Mouse (Mus musculus): ENCODE data around the gene Cd200r3. TPM values are rescaled to one million over a fixed set of nuclear protein-coding genes. Genes with fewer than 3 reads are reported as not detected.

The Cd200r3 gene
- polyA plus RNA-seq, 1 experiment from 2014 or later: not detected

GRCm38 (mm10) chr16:44968113-44968512 lies 24.6 kb downstream of the Cd200r3 start:
- ATAC-seq (ENCODE audit: insufficient read depth, low FRiP score, low TSS enrichment): no peak
- 90% methylated on average over 3 of the region's 3 CpGs for WGBS

GRCm38 (mm10) chr16:44970925-44971324 lies 27.4 kb downstream of the Cd200r3 start:
- ATAC-seq (ENCODE audit: insufficient read depth, low FRiP score, low TSS enrichment): no peak

More at GRCm38 (mm10) chr16:44968113-44968512, 24.6 kb downstream of the Cd200r3 start:
- H3K4me1 ChIP-seq (ENCODE audit: control insufficient read depth, insufficient read depth, low read length): no peaks in the 10 kb centered on the region
- H3K4me2 ChIP-seq (ENCODE audit: low read depth): no peak overlapping the region
- no peak for DNase-seq (ENCODE audit: low spot score)
- no peaks in the 10 kb centered on the region for H3K9me3 ChIP-seq (ENCODE audit: control insufficient read depth, low read length)
- no peak overlapping the region for H3K27ac ChIP-seq (ENCODE audit: low read depth, low read length)
- no peak overlapping the region for H3K9ac ChIP-seq (ENCODE audit: low read length)
- H3K36me3 ChIP-seq (ENCODE audit: control insufficient read depth, insufficient read depth, low read length): no peaks in the 10 kb centered on the region
- H3K27me3 ChIP-seq (ENCODE audit: control insufficient read depth, insufficient read depth, low read length): no peaks in the 10 kb centered on the region
- H3K4me3 ChIP-seq (ENCODE audit: low read depth, low read length): no peak overlapping the region

GRCm38 (mm10) chr16:44974042-44974441 lies 30.6 kb downstream of the Cd200r3 start:
- DNase-seq (ENCODE audit: low spot score): no peak
- Histone ChIP-seq H3K4me3 (ENCODE audit: low read depth, low read length) (no peak overlapping the region), H3K9ac (ENCODE audit: low read length) (no peak overlapping the region), H3K27me3 (ENCODE audit: control insufficient read depth, insufficient read depth, low read length) (no peaks in the 10 kb centered on the region), H3K4me1 (ENCODE audit: control insufficient read depth, insufficient read depth, low read length) (no peaks in the 10 kb centered on the region), H3K4me2 (ENCODE audit: low read depth) (no peak overlapping the region), H3K9me3 (ENCODE audit: control insufficient read depth, low read length) (no peaks in the 10 kb centered on the region), H3K27ac (ENCODE audit: low read depth, low read length) (no peak overlapping the region), H3K36me3 (ENCODE audit: control insufficient read depth, insufficient read depth, low read length) (no peaks in the 10 kb centered on the region)
- ATAC-seq (ENCODE audit: insufficient read depth, low FRiP score, low TSS enrichment): no peak
- WGBS: 82% methylated on average over 2 of the region's 2 CpGs

More at GRCm38 (mm10) chr16:44970925-44971324, 27.4 kb downstream of the Cd200r3 start:
- Histone ChIP-seq H3K9ac (ENCODE audit: low read length) (no peak overlapping the region), H3K27me3 (ENCODE audit: control insufficient read depth, insufficient read depth, low read length) (no peaks in the 10 kb centered on the region), H3K4me3 (ENCODE audit: low read depth, low read length) (no peak overlapping the region), H3K4me1 (ENCODE audit: control insufficient read depth, insufficient read depth, low read length) (no peaks in the 10 kb centered on the region), H3K27ac (ENCODE audit: low read depth, low read length) (no peak overlapping the region), H3K36me3 (ENCODE audit: control insufficient read depth, insufficient read depth, low read length) (no peaks in the 10 kb centered on the region), H3K4me2 (ENCODE audit: low read depth) (no peak overlapping the region), H3K9me3 (ENCODE audit: control insufficient read depth, low read length) (no peaks in the 10 kb centered on the region)
- DNase-seq (ENCODE audit: low spot score): no peak
- 72% methylated on average over 4 of the region's 4 CpGs for WGBS

GRCm38 (mm10) chr16:44976081-44976480 lies 32.6 kb downstream of the Cd200r3 start:
- Histone ChIP-seq H3K4me2 (ENCODE audit: low read depth) (no peak overlapping the region), H3K9me3 (ENCODE audit: control insufficient read depth, low read length) (no peaks in the 10 kb centered on the region), H3K27ac (ENCODE audit: low read depth, low read length) (no peak overlapping the region), H3K36me3 (ENCODE audit: control insufficient read depth, insufficient read depth, low read length) (no peaks in the 10 kb centered on the region), H3K9ac (ENCODE audit: low read length) (no peak overlapping the region), H3K4me1 (ENCODE audit: control insufficient read depth, insufficient read depth, low read length) (no peaks in the 10 kb centered on the region), H3K4me3 (ENCODE audit: low read depth, low read length) (no peak overlapping the region), H3K27me3 (ENCODE audit: control insufficient read depth, insufficient read depth, low read length) (no peaks in the 10 kb centered on the region)
- DNase-seq (ENCODE audit: low spot score) (no peak), ATAC-seq (ENCODE audit: insufficient read depth, low FRiP score, low TSS enrichment) (no peak)

GRCm38 (mm10) chr16:44976892-44977633 lies 33.6 kb downstream of the Cd200r3 start:
- Histone ChIP-seq H3K27ac (ENCODE audit: low read depth, low read length) (no peak overlapping the region), H3K36me3 (ENCODE audit: control insufficient read depth, insufficient read depth, low read length) (no peaks in the 10 kb centered on the region), H3K4me2 (ENCODE audit: low read depth) (no peak overlapping the region), H3K9me3 (ENCODE audit: control insufficient read depth, low read length) (no peaks in the 10 kb centered on the region), H3K27me3 (ENCODE audit: control insufficient read depth, insufficient read depth, low read length) (no peaks in the 10 kb centered on the region), H3K9ac (ENCODE audit: low read length) (no peak overlapping the region), H3K4me1 (ENCODE audit: control insufficient read depth, insufficient read depth, low read length) (no peaks in the 10 kb centered on the region), H3K4me3 (ENCODE audit: low read depth, low read length) (no peak overlapping the region)
- DNase-seq (ENCODE audit: low spot score): no peak
- no peak; the same call in 1 of the 2 replicates for ATAC-seq (ENCODE audit: insufficient read depth, low FRiP score, low TSS enrichment)
- 37% methylated on average over 6 of the region's 6 CpGs for WGBS

DNA sequence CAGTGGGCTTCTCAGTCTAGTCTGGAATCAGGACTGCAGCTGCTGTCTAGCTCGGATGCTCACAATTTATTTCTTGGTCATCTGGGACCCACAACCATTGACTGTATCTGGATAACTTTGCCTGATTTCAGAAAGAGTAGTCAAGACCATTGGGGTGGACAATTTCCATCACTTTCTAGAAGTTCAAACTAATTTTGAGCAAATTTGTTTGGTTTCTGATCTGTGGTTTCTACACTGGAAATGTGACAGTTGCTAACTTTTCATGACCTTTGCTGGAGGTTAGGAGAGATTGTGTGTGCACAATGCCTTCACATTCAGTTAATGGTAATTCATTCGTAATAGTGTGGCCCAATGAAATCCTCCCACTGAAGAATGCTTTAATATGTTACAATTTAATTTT lies 34.7 kb downstream of the Cd200r3 start:
- WGBS: 74% methylated on average over 2 of the region's 2 CpGs
- Histone ChIP-seq H3K4me2 (ENCODE audit: low read depth) (no peak overlapping the region), H3K9me3 (ENCODE audit: control insufficient read depth, low read length) (no peaks in the 10 kb centered on the region), H3K27me3 (ENCODE audit: control insufficient read depth, insufficient read depth, low read length) (no peaks in the 10 kb centered on the region), H3K9ac (ENCODE audit: low read length) (no peak overlapping the region), H3K36me3 (ENCODE audit: control insufficient read depth, insufficient read depth, low read length) (no peaks in the 10 kb centered on the region), H3K4me1 (ENCODE audit: control insufficient read depth, insufficient read depth, low read length) (no peaks in the 10 kb centered on the region), H3K4me3 (ENCODE audit: low read depth, low read length) (no peak overlapping the region), H3K27ac (ENCODE audit: low read depth, low read length) (no peak overlapping the region)
- DNase-seq (ENCODE audit: low spot score) (no peak), ATAC-seq (ENCODE audit: insufficient read depth, low FRiP score, low TSS enrichment) (no peak)

- DNase-seq (ENCODE audit: low spot score) (no peak), ATAC-seq (ENCODE audit: insufficient read depth, low FRiP score, low TSS enrichment) (no peak)
- Histone ChIP-seq H3K9ac (ENCODE audit: low read length) (no peak overlapping the region), H3K4me2 (ENCODE audit: low read depth) (no peak overlapping the region), H3K4me1 (ENCODE audit: control insufficient read depth, insufficient read depth, low read length) (no peaks in the 10 kb centered on the region), H3K27ac (ENCODE audit: low read depth, low read length) (no peak overlapping the region), H3K4me3 (ENCODE audit: low read depth, low read length) (no peak overlapping the region), H3K36me3 (ENCODE audit: control insufficient read depth, insufficient read depth, low read length) (no peaks in the 10 kb centered on the region), H3K27me3 (ENCODE audit: control insufficient read depth, insufficient read depth, low read length) (no peaks in the 10 kb centered on the region), H3K9me3 (ENCODE audit: control insufficient read depth, low read length) (no peaks in the 10 kb centered on the region)
- 93% methylated on average over 3 of the region's 3 CpGs for WGBS
Measured at GRCm38 (mm10) chr16:44979355-44979896, 35.9 kb downstream of the Cd200r3 start.

GRCm38 (mm10) chr16:44982972-44983371 lies 39.5 kb downstream of the Cd200r3 start:
- Histone ChIP-seq H3K4me1 (ENCODE audit: control insufficient read depth, insufficient read depth, low read length) (no peaks in the 10 kb centered on the region), H3K9ac (ENCODE audit: low read length) (no peak overlapping the region), H3K4me2 (ENCODE audit: low read depth) (no peak overlapping the region), H3K27me3 (ENCODE audit: control insufficient read depth, insufficient read depth, low read length) (no peaks in the 10 kb centered on the region), H3K4me3 (ENCODE audit: low read depth, low read length) (no peak overlapping the region), H3K36me3 (ENCODE audit: control insufficient read depth, insufficient read depth, low read length) (no peaks in the 10 kb centered on the region), H3K27ac (ENCODE audit: low read depth, low read length) (no peak overlapping the region), H3K9me3 (ENCODE audit: control insufficient read depth, low read length) (no peaks in the 10 kb centered on the region)
- WGBS: 91% methylated on average over 2 of the region's 2 CpGs
- DNase-seq (ENCODE audit: low spot score) (no peak), ATAC-seq (ENCODE audit: insufficient read depth, low FRiP score, low TSS enrichment) (no peak)

Data from neural tube, embryonic 11.5 days (tissue).